Mouse (Mus musculus) limb, embryonic 11.5 days (tissue): ENCODE data around the gene Lamc2. TPM values are rescaled to one million over a fixed set of nuclear protein-coding genes. Genes with fewer than 3 reads are reported as not detected.

Source experiments
- ATAC-seq: fragments of 200-750 bp; cut with Nextera tagmentation; 2 replicates; pipeline ENCODE4 v1.8.0; 2017; ENCODE audit warnings: low read depth; ENCODE audit not compliant: insufficient number of reproducible peaks, low FRiP score, low TSS enrichment
- DNase-seq: peaks from one replicate; pipeline ENCODE4 v3.0.0-alpha.2; 2015; ENCODE audit warnings: low spot score
- H3K27ac ChIP-seq: fragments of 300-500 bp; sonication (generic); replicated peaks from 2 replicates; pipeline ENCODE4 v1.5.1; 2014; ENCODE audit warnings: low read depth, mild to moderate bottlenecking, low read length
- H3K27me3 ChIP-seq: fragments of 300-500 bp; sonication (generic); 2 replicates; pipeline ENCODE4 v1.6.1; 2014; ENCODE audit warnings: mild to moderate bottlenecking, low read length, mixed read lengths; ENCODE audit not compliant: control insufficient read depth, insufficient read depth
- H3K36me3 ChIP-seq: fragments of 300-500 bp; sonication (generic); 2 replicates; pipeline ENCODE4 v1.6.1; 2014; ENCODE audit warnings: mild to moderate bottlenecking, low read length, moderate library complexity, mixed read lengths; ENCODE audit not compliant: control insufficient read depth, insufficient read depth
- H3K4me1 ChIP-seq: fragments of 300-500 bp; sonication (generic); 2 replicates; pipeline ENCODE4 v1.6.1; 2014; ENCODE audit warnings: low read length, mixed read lengths; ENCODE audit not compliant: control insufficient read depth, insufficient read depth
- H3K4me2 ChIP-seq: fragments of 300-500 bp; sonication (generic); 2 replicates; pipeline ENCODE4 v1.6.1; 2014; ENCODE audit warnings: low read depth, mild to moderate bottlenecking, moderate library complexity; ENCODE audit not compliant: severe bottlenecking
- H3K4me3 ChIP-seq: fragments of 300-500 bp; sonication (generic); 2 replicates; pipeline ENCODE4 v1.5.1; 2014; ENCODE audit warnings: low read depth, low read length
- H3K9ac ChIP-seq: fragments of 300-500 bp; sonication (generic); 2 replicates; pipeline ENCODE4 v1.6.1; 2014; ENCODE audit warnings: mild to moderate bottlenecking, low read length
- H3K9me3 ChIP-seq: fragments of 300-500 bp; sonication (generic); 2 replicates; pipeline ENCODE4 v1.6.1; 2016; ENCODE audit warnings: low read length; ENCODE audit not compliant: control insufficient read depth
- WGBS: fragments of 180-500 bp; shearing (Covaris S2); extraction: QIAGEN DNeasy Blood & Tissue Kit; methylation state at CpG from one replicate; pipeline ENCODE4 v1.1.7; 2014; 5-methylcytosine and 5-hydroxymethylcytosine counted together
- polyA plus RNA-seq: library from polyadenylated mRNA; unstranded; fragments of >200 nt; fragmentation: Nextera tagmentation; extraction: Ambion mirVana; gene quantifications from 2 replicates; pipeline ENCODE4 v1.2.1, GENCODE M21; 2014

The Lamc2 gene
- polyA plus RNA-seq, 1 experiment from 2014 or later, result 3.9 TPM

GRCm38 (mm10) chr1:153093172-153093571 lies 93.1 kb downstream of the Lamc2 start:
- Histone ChIP-seq H3K27me3 (no peaks in the 10 kb centered on the region), H3K27ac (no peak overlapping the region), H3K4me3 (no peak overlapping the region), H3K36me3 (no peaks in the 10 kb centered on the region), H3K9me3 (no peaks in the 10 kb centered on the region), H3K9ac (no peak overlapping the region), H3K4me1 (peaks cover 21% of the 10 kb centered on the region), H3K4me2 (no peak overlapping the region)
- WGBS, result 64% methylated on average over 5 of the region's 5 CpGs
- no peak for DNase-seq
- no peak for ATAC-seq

- Histone ChIP-seq H3K36me3 (no peaks in the 10 kb centered on the region), H3K27ac (no peak overlapping the region), H3K9me3 (no peaks in the 10 kb centered on the region), H3K4me1 (peaks cover 21% of the 10 kb centered on the region), H3K27me3 (no peaks in the 10 kb centered on the region), H3K9ac (no peak overlapping the region), H3K4me2 (no peak overlapping the region), H3K4me3 (no peak overlapping the region)
- ATAC-seq (no peak), DNase-seq (peak; percentile 81)
- 49% methylated on average over 5 of the region's 5 CpGs for WGBS
Observed at GRCm38 (mm10) chr1:153092237-153092975, 93.8 kb downstream of the Lamc2 start.

GRCm38 (mm10) chr1:153091438-153092236 lies 94.6 kb downstream of the Lamc2 start:
- DNase-seq (no peak), ATAC-seq (no peak)
- H3K27me3 ChIP-seq, result no peaks in the 10 kb centered on the region
- no peak overlapping the region for H3K4me3 ChIP-seq
- no peak overlapping the region for H3K4me2 ChIP-seq
- H3K36me3 ChIP-seq, result no peaks in the 10 kb centered on the region
- H3K4me1 ChIP-seq, result peaks cover 17% of the 10 kb centered on the region
- WGBS, result 28% methylated on average over 9 of the region's 9 CpGs
- no peaks in the 10 kb centered on the region for H3K9me3 ChIP-seq
- H3K27ac ChIP-seq, result no peak overlapping the region
- no peak overlapping the region for H3K9ac ChIP-seq

- no peak overlapping the region for H3K4me3 ChIP-seq
- no peak overlapping the region for H3K27ac ChIP-seq
- peak; percentile 70 for DNase-seq
- no peaks in the 10 kb centered on the region for H3K36me3 ChIP-seq
- WGBS, result 51% methylated on average over 4 of the region's 4 CpGs
- H3K9me3 ChIP-seq, result no peaks in the 10 kb centered on the region
- H3K4me2 ChIP-seq, result no peak overlapping the region
- peaks cover 9% of the 10 kb centered on the region for H3K4me1 ChIP-seq
- no peaks in the 10 kb centered on the region for H3K27me3 ChIP-seq
- ATAC-seq, result 0 out of 2 replicates have a peak, but pooled peaks have one; percentile 52
- H3K9ac ChIP-seq, result no peak overlapping the region
Observed at GRCm38 (mm10) chr1:153090807-153091206, 95.4 kb downstream of the Lamc2 start.

GRCm38 (mm10) chr1:153090081-153090480 lies 96.2 kb downstream of the Lamc2 start:
- H3K9ac ChIP-seq, result no peak overlapping the region
- WGBS, result 76% methylated on average over 2 of the region's 2 CpGs
- H3K4me1 ChIP-seq, result peaks cover 8% of the 10 kb centered on the region
- ATAC-seq (no peak), DNase-seq (no peak)
- no peaks in the 10 kb centered on the region for H3K27me3 ChIP-seq
- no peak overlapping the region for H3K27ac ChIP-seq
- no peaks in the 10 kb centered on the region for H3K9me3 ChIP-seq
- H3K36me3 ChIP-seq, result no peaks in the 10 kb centered on the region
- no peak overlapping the region for H3K4me2 ChIP-seq
- H3K4me3 ChIP-seq, result no peak overlapping the region

GRCm38 (mm10) chr1:153087771-153088170 lies 98.5 kb downstream of the Lamc2 start:
- 82% methylated on average over 5 of the region's 5 CpGs for WGBS
- Histone ChIP-seq H3K27me3 (no peaks in the 10 kb centered on the region), H3K9ac (no peak overlapping the region), H3K4me1 (peaks cover 8% of the 10 kb centered on the region), H3K27ac (no peak overlapping the region), H3K36me3 (no peaks in the 10 kb centered on the region), H3K4me2 (no peak overlapping the region), H3K4me3 (no peak overlapping the region), H3K9me3 (no peaks in the 10 kb centered on the region)
- ATAC-seq, result no peak
- DNase-seq, result no peak

GRCm38 (mm10) chr1:153085198-153085597 lies 101.0 kb downstream of the Lamc2 start:
- ATAC-seq (no peak), DNase-seq (no peak)
- H3K4me1 ChIP-seq, result no peaks in the 10 kb centered on the region
- H3K9me3 ChIP-seq, result no peaks in the 10 kb centered on the region
- H3K27ac ChIP-seq, result no peak overlapping the region
- no peak overlapping the region for H3K4me2 ChIP-seq
- no peaks in the 10 kb centered on the region for H3K27me3 ChIP-seq
- WGBS, result 84% methylated on average over 5 of the region's 5 CpGs
- no peak overlapping the region for H3K9ac ChIP-seq
- no peak overlapping the region for H3K4me3 ChIP-seq
- H3K36me3 ChIP-seq, result no peaks in the 10 kb centered on the region

- DNase-seq, result no peak
- 68% methylated on average over 6 of the region's 6 CpGs for WGBS
- no peak overlapping the region for H3K27ac ChIP-seq
- no peak overlapping the region for H3K4me3 ChIP-seq
- no peaks in the 10 kb centered on the region for H3K36me3 ChIP-seq
- no peak overlapping the region for H3K9ac ChIP-seq
- ATAC-seq, result no peak
- H3K9me3 ChIP-seq, result no peaks in the 10 kb centered on the region
- H3K4me2 ChIP-seq, result no peak overlapping the region
- no peaks in the 10 kb centered on the region for H3K27me3 ChIP-seq
- no peaks in the 10 kb centered on the region for H3K4me1 ChIP-seq
Observed at GRCm38 (mm10) chr1:153084191-153084590, 102.1 kb downstream of the Lamc2 start.
